Mouse (Mus musculus): ENCODE data around the gene Prkci. TPM values are rescaled to one million over a fixed set of nuclear protein-coding genes. Genes with fewer than 3 reads are reported as not detected.

The Prkci gene
- total RNA-seq, 2 experiments from 2014 or later = 58.0 to 59.9 TPM

DNA sequence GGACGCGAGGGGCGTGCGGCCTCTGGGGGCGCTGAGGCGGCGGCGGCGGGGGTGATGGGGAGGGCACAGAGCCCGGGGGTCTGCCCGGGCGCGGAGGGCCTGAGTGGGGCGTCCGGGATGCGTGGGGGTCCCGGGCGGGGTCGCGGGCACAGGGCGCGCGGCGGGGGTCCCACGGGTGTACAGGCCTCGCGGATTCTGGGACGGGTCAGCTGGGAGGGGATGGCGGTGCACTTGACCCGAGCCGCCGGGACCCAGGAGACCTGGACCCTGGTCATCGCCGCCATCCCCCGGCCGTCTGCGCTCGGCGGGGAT, 99.6 kb downstream of the Prkci start:
- no peak for DNase-seq (ENCODE audit: extremely low spot score in 1 of 2, low spot score in 2 of 2)
- intact Hi-C loops (cut with DNase I) = loop anchor here (2.0 kb wide), 1 partner anchor 26 kb away; no protein-coding TSS in a partner anchor
- Histone ChIP-seq H3K27ac (peak overlapping the region; percentile 98), H3K4me3 (peak overlapping the region; percentile 74)
- no peak for TF ChIP-seq CTCF (IDR thresholded peaks at IDR 0.05)

DNA sequence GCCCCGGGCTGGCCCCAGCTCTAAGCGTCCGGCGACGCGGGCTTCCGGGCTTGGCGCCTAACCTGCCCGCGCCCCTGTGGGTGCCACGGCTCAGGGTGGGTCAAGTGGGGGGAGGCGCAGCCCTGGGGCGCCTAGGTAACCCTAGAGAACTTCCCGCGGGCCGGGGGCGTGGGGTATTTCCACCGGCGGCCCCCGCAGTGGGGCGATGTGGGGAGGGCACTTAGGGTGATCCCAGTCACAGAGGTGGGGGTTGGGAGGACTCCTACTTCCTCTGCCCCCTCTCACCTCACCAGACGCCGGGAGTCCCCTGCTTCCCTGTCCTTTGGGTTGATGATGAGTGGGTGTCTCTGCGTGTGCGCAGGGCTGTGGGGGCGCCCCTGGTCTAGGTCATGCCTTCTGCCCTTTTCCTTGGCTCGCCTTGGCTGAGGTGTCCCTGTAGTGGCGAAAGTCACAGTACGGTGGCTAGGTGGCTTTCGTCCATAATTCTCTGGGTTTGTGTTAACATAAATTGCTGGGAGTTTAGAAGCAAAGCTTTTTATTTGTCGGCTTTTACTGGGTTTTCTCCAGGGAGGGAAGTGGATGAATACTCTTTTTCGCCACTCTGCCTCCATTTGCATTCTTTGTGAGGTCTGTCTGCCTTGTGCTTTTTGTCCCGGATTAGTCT, 100.1 kb downstream of the Prkci start:
- DNase-seq (ENCODE audit: extremely low spot score in 1 of 2, low spot score in 2 of 2) = peak; percentile 44 to 50
- intact Hi-C loops (cut with DNase I) = loop anchor here (2.0 kb wide), 1 partner anchor 27 kb away; no protein-coding TSS in a partner anchor
- Histone ChIP-seq H3K27ac (peak overlapping the region; percentile 98), H3K4me3 (peak overlapping the region; percentile 74)
- TF ChIP-seq CTCF (IDR thresholded peaks at IDR 0.05) = no peak

DNA sequence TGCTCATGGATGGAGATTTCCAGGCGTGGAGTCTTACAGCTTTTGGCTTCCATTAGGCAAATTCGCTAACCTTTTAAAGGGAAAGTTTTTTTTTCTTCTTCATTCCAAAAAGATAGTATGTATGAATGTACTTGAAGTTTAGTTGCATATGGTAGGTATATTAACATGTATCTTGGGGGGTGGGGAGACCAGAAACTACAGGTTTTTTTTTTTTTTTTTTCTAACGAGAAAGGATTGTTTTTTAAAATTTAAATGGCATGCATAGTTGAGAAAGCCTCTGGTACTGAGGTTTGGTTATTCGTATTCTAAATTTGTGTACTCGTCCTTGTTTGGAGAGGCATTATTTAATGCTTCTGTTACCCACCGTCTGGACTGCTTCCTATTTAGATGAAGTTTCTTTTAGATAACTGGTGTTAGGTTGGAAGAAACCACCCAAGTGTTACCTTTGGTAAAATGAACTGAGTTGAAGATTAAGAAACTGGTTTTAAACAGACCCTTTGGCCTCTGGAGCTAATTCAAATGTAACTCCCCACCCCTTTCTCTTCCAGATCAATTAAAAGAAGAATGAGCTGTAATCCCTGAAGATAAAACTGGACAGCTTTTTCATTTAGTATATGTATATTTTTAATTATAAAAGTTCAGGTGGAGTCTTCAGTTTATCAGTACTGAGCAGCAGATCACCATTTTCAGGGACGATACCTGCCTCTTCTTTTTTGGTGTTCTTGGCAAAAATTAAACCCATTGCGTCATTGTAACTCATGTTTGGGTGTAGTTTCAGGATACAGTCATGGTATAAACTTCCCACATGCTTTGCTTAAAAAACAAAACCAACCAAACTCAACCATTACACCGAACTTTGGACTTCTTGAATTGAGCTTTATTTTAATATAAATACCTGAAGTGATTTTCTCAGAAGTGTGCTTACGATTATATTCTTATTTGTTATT, 100.9 kb downstream of the Prkci start:
- peak overlapping the region; percentile 74 for H3K4me3 ChIP-seq
- intact Hi-C loops (cut with DNase I) = no loop called here
- TF ChIP-seq CTCF (IDR thresholded peaks at IDR 0.05) = no peak
- peak overlapping the region; percentile 98; the same call in 1 of the 2 replicates for H3K27ac ChIP-seq
- no peak for DNase-seq (ENCODE audit: extremely low spot score in 1 of 2, low spot score in 2 of 2)

DNA sequence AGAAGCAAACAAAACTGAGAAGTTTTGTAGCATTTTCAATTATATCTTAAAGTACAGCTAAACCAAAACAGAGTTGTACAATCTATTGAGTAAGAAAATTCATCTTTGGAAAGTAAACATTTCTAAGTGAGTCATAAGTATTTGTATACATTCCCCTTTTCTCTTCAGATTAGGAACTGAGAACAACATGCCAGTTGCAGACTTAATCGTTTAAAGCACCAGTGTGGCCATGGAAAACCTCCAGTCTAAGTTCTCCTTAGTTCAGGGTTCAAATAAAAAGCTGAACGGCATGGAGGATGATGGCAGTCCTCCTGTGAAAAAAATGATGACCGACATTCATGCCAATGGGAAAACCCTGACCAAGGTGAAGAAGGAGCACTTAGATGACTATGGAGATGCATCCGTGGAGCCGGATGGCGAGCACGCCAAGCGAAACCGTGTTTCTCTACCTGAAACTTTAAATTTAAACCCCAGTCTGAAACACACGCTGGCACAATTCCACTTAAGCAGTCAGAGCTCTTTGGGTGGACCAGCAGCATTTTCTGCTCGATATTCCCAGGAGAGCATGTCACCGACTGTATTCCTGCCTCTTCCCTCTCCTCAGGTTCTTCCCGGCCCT, 101.7 kb downstream of the Prkci start:
- no peak for TF ChIP-seq CTCF (IDR thresholded peaks at IDR 0.05)
- no peak overlapping the region for H3K27ac ChIP-seq
- DNase-seq (ENCODE audit: extremely low spot score in 1 of 2, low spot score in 2 of 2) = no peak
- intact Hi-C loops (cut with DNase I) = no loop called here
- H3K4me3 ChIP-seq = no peak overlapping the region

DNA sequence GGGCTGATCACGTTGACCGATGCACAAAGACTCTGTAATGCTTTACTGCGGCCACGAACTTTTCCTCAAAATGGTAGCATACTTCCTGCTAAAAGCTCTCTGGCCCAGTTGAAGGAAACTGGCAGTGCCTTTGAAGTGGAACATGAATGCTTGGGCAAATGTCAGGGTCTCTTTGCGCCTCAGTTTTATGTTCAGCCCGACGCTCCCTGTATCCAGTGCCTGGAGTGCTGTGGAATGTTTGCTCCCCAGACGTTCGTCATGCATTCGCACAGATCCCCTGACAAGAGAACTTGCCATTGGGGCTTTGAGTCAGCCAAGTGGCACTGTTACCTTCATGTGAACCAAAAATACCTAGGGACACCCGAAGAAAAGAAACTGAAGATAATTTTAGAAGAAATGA, 102.4 kb downstream of the Prkci start:
- intact Hi-C loops (cut with DNase I) = no loop called here

DNA sequence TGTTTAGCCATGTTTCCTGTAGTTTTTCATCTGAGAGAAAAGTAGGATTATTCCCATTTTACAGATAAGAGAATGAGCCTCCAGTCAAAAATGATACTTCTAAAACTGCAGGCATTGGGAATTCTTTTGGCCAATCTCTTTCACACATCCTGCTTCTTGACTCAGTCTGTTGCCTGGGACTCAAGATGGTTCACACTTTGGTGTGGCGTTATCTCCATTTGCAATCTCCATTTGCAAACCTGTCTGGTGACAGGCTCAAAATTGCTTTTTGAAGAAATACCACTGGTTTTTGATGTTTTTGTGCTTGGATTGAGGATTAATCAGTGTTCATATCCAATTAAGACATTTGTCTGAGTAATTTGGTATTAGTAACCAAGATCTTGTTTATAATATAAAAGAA, 103.0 kb downstream of the Prkci start:
- peak overlapping the region; percentile 33; the same call in 1 of the 2 replicates for H3K4me3 ChIP-seq
- H3K27ac ChIP-seq = no peak overlapping the region
- intact Hi-C loops (cut with DNase I) = no loop called here
- DNase-seq (ENCODE audit: extremely low spot score in 1 of 2, low spot score in 2 of 2) = no peak
- no peak for TF ChIP-seq CTCF (IDR thresholded peaks at IDR 0.05)

More for the DNA sequence above, 102.4 kb downstream of the Prkci start:
- TF ChIP-seq CTCF (IDR thresholded peaks at IDR 0.05) = no peak
- DNase-seq (ENCODE audit: extremely low spot score in 1 of 2, low spot score in 2 of 2) = no peak
- no peak overlapping the region for H3K27ac ChIP-seq
- no peak overlapping the region for H3K4me3 ChIP-seq

DNA sequence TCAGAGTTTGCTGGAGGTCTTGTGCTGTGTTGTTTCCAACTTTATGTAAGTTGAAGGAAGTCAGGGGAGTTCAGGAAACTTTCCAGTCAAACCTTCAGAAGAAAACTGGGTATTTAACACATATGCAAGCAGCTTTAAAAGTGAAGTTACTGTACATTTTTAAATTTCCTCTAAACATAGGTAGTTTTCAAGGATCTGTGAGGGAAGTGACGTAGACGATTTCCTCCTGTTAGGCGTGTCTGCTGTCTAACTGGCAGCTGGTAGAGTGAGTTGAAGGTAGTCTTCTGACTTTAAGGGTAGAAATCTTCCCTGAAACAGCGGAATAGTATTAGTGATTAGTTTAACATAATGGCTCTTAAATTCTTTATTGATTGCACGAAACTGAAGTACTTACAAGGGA, 104.5 kb downstream of the Prkci start:
- DNase-seq (ENCODE audit: extremely low spot score in 1 of 2, low spot score in 2 of 2) = no peak
- intact Hi-C loops (cut with DNase I) = no loop called here
- H3K4me3 ChIP-seq = no peak overlapping the region; the same call in 1 of the 2 replicates
- no peak for TF ChIP-seq CTCF (IDR thresholded peaks at IDR 0.05)
- no peak overlapping the region for H3K27ac ChIP-seq

DNA sequence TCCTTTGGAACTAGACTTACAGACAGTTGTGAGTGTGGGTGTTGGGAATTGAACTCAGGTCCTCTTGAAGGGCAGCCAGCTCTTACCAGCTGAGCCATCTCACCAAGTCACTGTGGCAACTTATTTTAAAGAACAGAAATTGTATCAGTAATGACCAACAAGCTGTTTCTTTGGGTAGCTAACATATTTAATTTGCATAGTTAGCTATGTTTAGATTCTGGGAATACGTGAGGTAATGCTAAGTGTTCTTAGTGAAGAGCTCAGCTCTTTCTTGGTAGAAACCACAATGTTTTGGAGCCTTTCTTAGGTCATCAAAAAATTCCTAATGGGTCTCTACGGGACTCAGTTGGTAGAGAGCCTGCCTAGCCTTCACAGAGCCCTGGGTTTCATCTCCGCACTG, 105.3 kb downstream of the Prkci start:
- Histone ChIP-seq H3K27ac (no peak overlapping the region), H3K4me3 (no peak overlapping the region)
- TF ChIP-seq CTCF (IDR thresholded peaks at IDR 0.05) = no peak
- DNase-seq (ENCODE audit: extremely low spot score in 1 of 2, low spot score in 2 of 2) = no peak
- intact Hi-C loops (cut with DNase I) = no loop called here

Small RNA genes lying within 50 kb of the gene (microRNA-seq; reads per million reads assigned to microRNA genes)
- 1.2 to 1.5 reads per million in 2 experiments for gene Mir7008

Other genes starting within 250 kb of the Prkci start
- not detected for gene Samd7, start 249.5 kb upstream of the Prkci start, total RNA-seq (2021)
- 100 to 1,000 TPM; 102 to 110 TPM for gene Sec62, start 202.9 kb upstream of the Prkci start, total RNA-seq (2021)
- gene Gpr160, start 139.8 kb upstream of the Prkci start, total RNA-seq (2021) = 1 to 10 TPM; 1.5 to 1.7 TPM
- 10 to 100 TPM; 40.8 to 41.3 TPM for gene Phc3, start 26.3 kb upstream of the Prkci start, total RNA-seq (2021)
- 10 to 100 TPM; 65.8 to 68.1 TPM for gene Skil, start 99.3 kb downstream of the Prkci start, total RNA-seq (2021)
- gene Cldn11, start 154.2 kb downstream of the Prkci start, total RNA-seq (2021) = 10 to 100 TPM; 73.8 to 75.7 TPM